Mouse (Mus musculus): ENCODE results near the gene Cdx2. TPM values are rescaled to one million over a fixed set of nuclear protein-coding genes. Genes with fewer than 3 reads are reported as not detected.

The Cdx2 gene
- polyA plus RNA-seq, 1 experiment from 2014 or later: not detected

DNA sequence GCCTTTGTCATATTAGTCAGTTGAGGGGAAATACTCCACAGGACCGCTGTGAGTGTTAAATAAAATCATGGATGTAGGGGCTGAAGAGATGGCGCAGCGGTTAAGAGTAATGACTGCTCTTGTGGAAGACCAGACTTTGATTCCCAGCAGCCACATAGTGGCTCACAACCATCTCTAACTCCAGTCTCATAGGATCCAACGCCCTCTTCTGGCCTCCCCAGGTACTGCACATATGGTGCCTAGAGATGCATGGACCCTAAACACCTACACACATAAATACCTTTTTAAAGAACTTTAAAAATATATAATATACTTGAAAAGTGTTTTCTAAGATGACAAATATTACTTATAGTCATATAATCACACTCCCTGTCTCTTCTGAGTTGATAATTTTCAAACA, 22.7 kb downstream of the Cdx2 start:
- H3K9ac ChIP-seq (replicated peaks; ENCODE audit: low read depth, low read length): no peak overlapping the region
- H3K36me3 ChIP-seq (ENCODE audit: control insufficient read depth, insufficient read depth, low read length): no peaks in the 10 kb centered on the region
- H3K4me3 ChIP-seq (ENCODE audit: low read depth, low read length): no peak overlapping the region
- H3K4me2 ChIP-seq (ENCODE audit: low read depth, low read length): no peak overlapping the region
- H3K27me3 ChIP-seq (ENCODE audit: control insufficient read depth, insufficient read depth, low read length): peaks cover 20% of the 10 kb centered on the region
- ATAC-seq (ENCODE audit: low read depth): no peak
- WGBS: 77% methylated on average over 4 of the region's 4 CpGs
- no peaks in the 10 kb centered on the region for H3K9me3 ChIP-seq (ENCODE audit: control insufficient read depth, low read length)
- H3K27ac ChIP-seq (ENCODE audit: low read depth, low read length): no peak overlapping the region
- H3K4me1 ChIP-seq (ENCODE audit: control insufficient read depth, insufficient read depth, low read length): no peaks in the 10 kb centered on the region

DNA sequence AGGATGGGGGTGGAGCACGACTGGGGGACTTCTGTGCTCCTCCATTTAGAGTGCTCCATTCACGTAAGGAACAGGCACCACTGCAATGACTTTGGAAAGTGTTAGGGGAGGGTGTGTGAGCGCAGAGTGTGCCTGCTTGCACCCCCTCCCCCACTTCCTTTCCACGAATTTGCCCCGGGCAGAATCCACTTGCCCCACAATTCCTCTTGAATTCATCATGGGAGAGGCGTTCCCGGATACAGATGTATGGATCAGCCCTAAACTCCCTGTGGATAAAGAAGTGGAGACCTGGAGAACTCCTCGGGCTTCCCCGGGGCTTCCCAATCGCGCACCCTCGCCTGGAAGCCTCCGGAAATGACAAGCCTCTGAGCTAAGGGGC, 29.5 kb downstream of the Cdx2 start:
- Histone ChIP-seq H3K36me3 (ENCODE audit: control insufficient read depth, insufficient read depth, low read length) (no peaks in the 10 kb centered on the region), H3K9me3 (ENCODE audit: control insufficient read depth, low read length) (no peaks in the 10 kb centered on the region), H3K4me2 (ENCODE audit: low read depth, low read length) (no peak overlapping the region), H3K4me1 (ENCODE audit: control insufficient read depth, insufficient read depth, low read length) (no peaks in the 10 kb centered on the region), H3K9ac (replicated peaks; ENCODE audit: low read depth, low read length) (no peak overlapping the region), H3K4me3 (ENCODE audit: low read depth, low read length) (no peak overlapping the region), H3K27ac (ENCODE audit: low read depth, low read length) (no peak overlapping the region), H3K27me3 (ENCODE audit: control insufficient read depth, insufficient read depth, low read length) (peaks cover 59% of the 10 kb centered on the region)
- WGBS: under 1% methylated on average over 13 of the region's 13 CpGs
- ATAC-seq (ENCODE audit: low read depth): no peak

DNA sequence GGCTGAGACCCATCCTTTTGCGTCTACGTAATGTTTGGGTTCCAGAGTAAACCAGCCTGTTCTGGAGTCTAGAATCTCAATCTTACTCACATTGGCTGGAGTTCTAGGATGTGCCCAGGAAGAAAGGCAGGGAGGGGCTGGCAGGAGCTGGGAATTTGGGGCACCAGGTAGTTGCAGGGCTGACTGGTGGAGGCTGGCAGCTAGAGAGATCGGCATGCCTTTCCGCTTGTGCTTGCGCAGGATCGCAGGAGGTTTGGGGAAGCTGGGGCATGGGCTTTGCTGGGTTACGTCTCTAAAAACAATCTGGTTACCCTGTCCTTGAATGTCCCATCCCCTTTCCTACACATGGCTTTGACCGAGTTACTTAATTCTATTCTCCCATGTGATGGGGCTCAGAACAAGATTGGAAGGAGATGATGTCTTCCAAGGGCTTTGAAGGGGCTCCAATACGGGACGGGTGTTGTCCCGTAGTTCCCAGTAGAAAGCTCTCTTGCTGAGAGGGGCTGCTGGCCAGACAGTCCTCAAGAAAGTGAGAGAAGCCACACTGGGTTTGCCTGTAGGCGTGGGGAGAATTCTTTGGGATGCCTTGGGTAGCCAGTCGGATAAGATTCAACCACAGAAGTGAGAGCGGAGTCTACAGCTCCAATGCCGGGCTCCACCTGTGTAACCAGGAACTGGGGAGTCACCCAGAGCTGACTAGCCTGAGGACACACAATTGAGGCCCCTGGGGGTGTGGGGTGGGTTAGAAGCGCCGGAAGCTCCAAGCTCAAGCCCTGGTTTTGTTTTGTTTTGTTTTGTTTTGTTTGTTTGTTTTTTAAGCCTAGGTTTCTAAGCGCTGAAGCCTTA, 30.1 kb downstream of the Cdx2 start:
- no peaks in the 10 kb centered on the region for H3K9me3 ChIP-seq (ENCODE audit: control insufficient read depth, low read length)
- no peaks in the 10 kb centered on the region for H3K36me3 ChIP-seq (ENCODE audit: control insufficient read depth, insufficient read depth, low read length)
- no peak for ATAC-seq (ENCODE audit: low read depth)
- no peak overlapping the region for H3K9ac ChIP-seq (replicated peaks; ENCODE audit: low read depth, low read length)
- no peak overlapping the region for H3K27ac ChIP-seq (ENCODE audit: low read depth, low read length)
- peaks cover 65% of the 10 kb centered on the region for H3K27me3 ChIP-seq (ENCODE audit: control insufficient read depth, insufficient read depth, low read length)
- H3K4me3 ChIP-seq (ENCODE audit: low read depth, low read length): no peak overlapping the region
- no peaks in the 10 kb centered on the region for H3K4me1 ChIP-seq (ENCODE audit: control insufficient read depth, insufficient read depth, low read length)
- H3K4me2 ChIP-seq (ENCODE audit: low read depth, low read length): no peak overlapping the region
- 2% methylated on average over 18 of the region's 18 CpGs for WGBS

DNA sequence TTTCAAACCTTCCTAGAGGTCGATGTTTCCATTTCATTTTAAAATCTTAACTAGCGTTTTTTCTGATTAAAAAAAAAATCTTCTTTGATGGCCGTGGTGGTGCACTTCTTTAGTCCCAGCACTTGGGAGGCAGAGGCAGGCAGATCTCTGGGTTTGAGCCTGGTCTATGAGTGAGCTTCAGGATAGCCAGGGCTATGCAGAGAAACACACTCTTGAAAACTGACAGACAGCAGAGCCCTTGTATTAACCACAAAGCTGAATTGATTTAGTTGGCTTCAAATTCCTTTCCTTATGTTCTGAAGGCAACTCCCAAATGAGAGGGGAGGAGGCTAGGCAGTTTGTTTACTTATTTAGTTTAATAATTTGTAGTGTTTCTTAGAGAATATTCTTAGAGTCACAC, 31.3 kb downstream of the Cdx2 start:
- Histone ChIP-seq H3K9ac (replicated peaks; ENCODE audit: low read depth, low read length) (no peak overlapping the region), H3K36me3 (ENCODE audit: control insufficient read depth, insufficient read depth, low read length) (no peaks in the 10 kb centered on the region), H3K4me2 (ENCODE audit: low read depth, low read length) (no peak overlapping the region), H3K27ac (ENCODE audit: low read depth, low read length) (no peak overlapping the region), H3K9me3 (ENCODE audit: control insufficient read depth, low read length) (no peaks in the 10 kb centered on the region), H3K4me1 (ENCODE audit: control insufficient read depth, insufficient read depth, low read length) (no peaks in the 10 kb centered on the region), H3K27me3 (ENCODE audit: control insufficient read depth, insufficient read depth, low read length) (peaks cover 68% of the 10 kb centered on the region), H3K4me3 (ENCODE audit: low read depth, low read length) (no peak overlapping the region)
- 22% methylated on average over 3 of the region's 3 CpGs for WGBS
- no peak for ATAC-seq (ENCODE audit: low read depth)

DNA sequence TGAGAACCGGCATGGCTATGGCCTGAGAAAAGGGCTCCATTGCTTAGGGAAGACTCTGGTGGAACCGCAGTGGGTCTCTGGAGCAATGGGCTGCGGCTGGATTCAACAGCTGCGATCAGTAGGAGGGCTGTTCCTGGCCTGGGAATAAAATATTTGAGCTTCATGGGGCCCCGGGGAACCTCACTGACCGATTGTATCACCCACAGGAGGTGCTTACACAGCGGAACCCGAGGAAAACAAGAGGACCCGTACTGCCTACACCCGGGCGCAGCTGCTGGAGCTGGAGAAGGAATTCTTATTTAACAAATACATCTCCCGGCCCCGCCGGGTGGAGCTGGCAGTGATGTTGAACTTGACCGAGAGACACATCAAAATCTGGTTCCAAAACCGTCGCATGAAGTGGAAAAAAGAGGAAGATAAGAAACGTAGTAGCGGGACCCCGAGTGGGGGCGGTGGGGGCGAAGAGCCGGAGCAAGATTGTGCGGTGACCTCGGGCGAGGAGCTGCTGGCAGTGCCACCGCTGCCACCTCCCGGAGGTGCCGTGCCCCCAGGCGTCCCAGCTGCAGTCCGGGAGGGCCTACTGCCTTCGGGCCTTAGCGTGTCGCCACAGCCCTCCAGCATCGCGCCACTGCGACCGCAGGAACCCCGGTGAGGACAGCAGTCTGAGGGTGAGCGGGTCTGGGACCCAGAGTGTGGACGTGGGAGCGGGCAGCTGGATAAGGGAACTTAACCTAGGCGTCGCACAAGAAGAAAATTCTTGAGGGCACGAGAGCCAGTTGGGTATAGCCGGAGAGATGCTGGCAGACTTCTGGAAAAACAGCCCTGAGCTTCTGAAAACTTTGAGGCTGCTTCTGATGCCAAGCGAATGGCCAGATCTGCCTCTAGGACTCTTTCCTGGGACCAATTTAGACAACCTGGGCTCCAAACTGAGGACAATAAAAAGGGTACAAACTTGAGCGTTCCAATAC, 32.6 kb downstream of the Cdx2 start:
- Histone ChIP-seq H3K4me3 (ENCODE audit: low read depth, low read length) (no peak overlapping the region), H3K27ac (ENCODE audit: low read depth, low read length) (no peak overlapping the region), H3K36me3 (ENCODE audit: control insufficient read depth, insufficient read depth, low read length) (no peaks in the 10 kb centered on the region), H3K9me3 (ENCODE audit: control insufficient read depth, low read length) (no peaks in the 10 kb centered on the region), H3K4me1 (ENCODE audit: control insufficient read depth, insufficient read depth, low read length) (0 out of 2 replicates have a peak, but pooled peaks cover 4% of the 10 kb centered on the region), H3K27me3 (ENCODE audit: control insufficient read depth, insufficient read depth, low read length) (peaks cover 68% of the 10 kb centered on the region), H3K9ac (replicated peaks; ENCODE audit: low read depth, low read length) (no peak overlapping the region), H3K4me2 (ENCODE audit: low read depth, low read length) (no peak overlapping the region)
- ATAC-seq (ENCODE audit: low read depth): no peak
- under 1% methylated on average over 48 of the region's 48 CpGs for WGBS

DNA sequence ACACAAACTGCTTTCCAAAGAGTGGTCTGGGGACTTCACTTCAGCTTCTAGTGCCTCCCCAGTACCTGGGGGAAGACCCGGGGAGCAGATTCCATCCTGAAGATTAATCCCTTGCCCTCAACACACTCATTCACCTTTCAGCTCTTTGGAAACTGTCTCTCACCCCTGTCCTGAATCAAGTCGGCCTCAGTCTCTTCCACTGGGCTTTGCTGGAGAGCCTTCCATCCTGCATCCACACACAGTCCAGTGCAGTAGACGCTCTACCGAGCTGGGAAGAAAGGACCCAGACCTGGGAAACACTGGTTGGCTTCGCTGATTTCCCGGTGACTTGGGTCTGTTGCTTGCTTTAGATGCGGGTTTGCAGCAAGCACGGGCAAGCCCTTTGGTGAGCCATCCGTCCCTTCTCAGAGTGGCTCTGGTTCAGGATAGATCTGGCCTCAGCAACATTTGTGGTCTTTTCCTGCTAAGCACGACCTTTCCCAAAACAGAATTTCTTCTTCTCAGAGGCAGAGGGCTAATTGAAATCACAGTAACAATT, 34.2 kb downstream of the Cdx2 start:
- 4% methylated on average over 10 of the region's 10 CpGs for WGBS
- no peaks in the 10 kb centered on the region for H3K36me3 ChIP-seq (ENCODE audit: control insufficient read depth, insufficient read depth, low read length)
- ATAC-seq (ENCODE audit: low read depth): no peak
- peaks cover 69% of the 10 kb centered on the region for H3K27me3 ChIP-seq (ENCODE audit: control insufficient read depth, insufficient read depth, low read length)
- no peak overlapping the region for H3K27ac ChIP-seq (ENCODE audit: low read depth, low read length)
- 0 out of 2 replicates have a peak, but pooled peaks cover 4% of the 10 kb centered on the region for H3K4me1 ChIP-seq (ENCODE audit: control insufficient read depth, insufficient read depth, low read length)
- H3K9ac ChIP-seq (replicated peaks; ENCODE audit: low read depth, low read length): no peak overlapping the region
- no peak overlapping the region for H3K4me3 ChIP-seq (ENCODE audit: low read depth, low read length)
- H3K4me2 ChIP-seq (ENCODE audit: low read depth, low read length): no peak overlapping the region
- H3K9me3 ChIP-seq (ENCODE audit: control insufficient read depth, low read length): no peaks in the 10 kb centered on the region

DNA sequence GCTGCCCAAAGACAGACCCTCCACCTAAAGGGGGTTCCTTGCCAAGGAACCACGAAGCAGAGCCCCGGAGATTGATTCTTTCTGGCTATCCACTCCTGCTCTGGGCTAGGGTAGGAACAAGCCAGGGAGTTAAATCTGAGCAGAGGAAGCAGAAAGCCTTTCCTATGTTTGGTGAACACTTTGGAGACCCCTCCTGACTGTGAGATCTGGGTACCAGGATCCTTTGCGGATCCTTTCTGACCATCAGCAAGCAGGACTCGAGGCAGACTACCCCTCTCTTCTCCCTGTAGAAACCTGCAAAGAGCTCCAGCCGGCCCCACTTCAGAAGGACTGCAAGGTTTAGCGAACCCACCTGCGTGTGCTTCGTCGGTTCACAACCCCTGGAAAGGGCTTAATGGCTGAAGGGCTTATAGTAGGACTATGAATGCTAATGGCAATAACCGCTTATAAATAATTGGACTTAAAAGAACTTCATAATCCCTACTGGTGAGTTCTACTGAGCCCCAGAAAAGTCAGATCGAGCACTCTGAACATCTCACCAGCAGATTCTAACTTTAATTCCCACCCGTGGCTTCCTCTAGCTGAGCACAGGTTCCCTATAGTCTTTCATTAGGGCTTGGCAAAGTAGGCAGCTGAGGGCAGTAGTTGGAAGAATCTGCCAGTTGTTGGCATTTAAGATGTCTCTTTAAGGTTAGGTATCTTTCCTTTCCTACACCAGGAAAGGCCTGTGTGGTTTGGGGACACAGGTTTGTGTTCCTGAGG, 34.8 kb downstream of the Cdx2 start:
- Histone ChIP-seq H3K36me3 (ENCODE audit: control insufficient read depth, insufficient read depth, low read length) (no peaks in the 10 kb centered on the region), H3K27me3 (ENCODE audit: control insufficient read depth, insufficient read depth, low read length) (peaks cover 69% of the 10 kb centered on the region), H3K27ac (ENCODE audit: low read depth, low read length) (no peak overlapping the region), H3K9ac (replicated peaks; ENCODE audit: low read depth, low read length) (no peak overlapping the region), H3K9me3 (ENCODE audit: control insufficient read depth, low read length) (no peaks in the 10 kb centered on the region), H3K4me1 (ENCODE audit: control insufficient read depth, insufficient read depth, low read length) (0 out of 2 replicates have a peak, but pooled peaks cover 4% of the 10 kb centered on the region), H3K4me3 (ENCODE audit: low read depth, low read length) (no peak overlapping the region), H3K4me2 (ENCODE audit: low read depth, low read length) (no peak overlapping the region)
- WGBS: 3% methylated on average over 12 of the region's 12 CpGs
- ATAC-seq (ENCODE audit: low read depth): no peak

All from neural tube, embryonic 14.5 days (tissue).